Comparison of ENCODE assay signal across 11 mouse cellular contexts in the genomic region with DNA sequence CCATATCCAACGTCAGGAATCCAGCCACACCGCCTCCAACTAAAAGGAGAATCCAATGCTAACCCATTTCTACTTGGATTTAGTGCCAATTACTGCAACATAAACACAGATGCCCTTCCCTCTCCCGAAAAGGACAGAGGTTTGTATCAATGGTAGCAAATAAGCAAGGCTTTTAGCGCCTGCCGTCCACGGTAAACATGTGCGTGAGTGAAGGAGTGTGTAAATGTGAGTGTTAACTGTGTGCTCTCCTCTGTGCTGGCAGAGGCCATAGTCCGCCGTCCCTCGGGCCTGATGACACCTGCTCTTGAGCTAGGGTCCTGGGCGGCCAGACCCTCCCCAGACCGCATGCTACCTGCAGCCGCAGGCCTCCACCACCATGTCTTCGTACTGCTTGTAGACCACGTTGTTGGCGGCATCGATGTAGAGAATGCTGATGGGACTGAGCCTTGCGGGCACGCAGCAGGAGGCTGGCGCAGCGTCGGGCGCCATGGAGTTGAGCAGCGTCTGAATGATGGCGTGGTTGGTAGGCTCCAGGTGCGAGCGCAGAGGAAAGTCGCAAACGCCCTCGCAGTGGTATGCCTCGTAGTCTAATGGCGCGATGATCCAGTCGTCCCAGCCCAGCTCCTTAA. TPM values are rescaled to one million over a fixed set of nuclear protein-coding genes. Genes with fewer than 3 reads are reported as not detected.
A peak's percentile ranks its signal among the peaks of the same experiment; 100 is the strongest.
DNase-seq lines count a peak whose midpoint lies in the region; ATAC-seq and TF ChIP-seq lines count a peak whose summit lies in the region.
"Had no signal": no experiment of that assay in that cellular context is flagged by ENCODE, and none has a peak within 500 bp of the region (broad histone marks: within the 10 kb centered on the region; RNA-seq: fewer than 3 reads in every experiment).

No protein-coding gene starts in this region.

- peaks cover 6% of the 10 kb centered on the region; the same call in 1 of the 2 replicates for H3K4me1 ChIP-seq in liver, embryonic 11.5 days (replicated peaks; ENCODE audit: control insufficient read depth, insufficient read depth, low read length)
- H3K4me1 ChIP-seq in forebrain, embryonic 10.5 days: peaks cover 42% of the 10 kb centered on the region
- peaks cover 13% of the 10 kb centered on the region for H3K4me1 ChIP-seq in limb, embryonic 11.5 days (ENCODE audit: control insufficient read depth, insufficient read depth, low read length)
- peaks cover 21% of the 10 kb centered on the region for H3K4me1 ChIP-seq in olfactory bulb, adult 2 months (ENCODE audit: control insufficient read depth, insufficient read depth, low read length)

- no peak overlapping the region for H3K27ac ChIP-seq in liver, embryonic 11.5 days (ENCODE audit: low read depth, low read length)
- no peak overlapping the region for H3K27ac ChIP-seq in forebrain, embryonic 10.5 days
- H3K27ac ChIP-seq in limb, embryonic 11.5 days (replicated peaks; ENCODE audit: low read depth, low read length): no peak overlapping the region
- H3K27ac ChIP-seq in olfactory bulb, adult 2 months (ENCODE audit: insufficient read depth, low read depth, low read length): no peak overlapping the region

- H3K36me3 ChIP-seq in liver, embryonic 11.5 days (ENCODE audit: control insufficient read depth, insufficient read depth, low read length): no peaks in the 10 kb centered on the region
- H3K36me3 ChIP-seq in forebrain, embryonic 10.5 days (replicated peaks): no peaks in the 10 kb centered on the region
- H3K36me3 ChIP-seq in limb, embryonic 11.5 days (ENCODE audit: control insufficient read depth, insufficient read depth, low read length): no peaks in the 10 kb centered on the region

- H3K4me3 ChIP-seq in liver, embryonic 11.5 days (ENCODE audit: low read depth, low read length): peak overlapping the region; percentile 40
- peak overlapping the region; percentile 47 for H3K4me3 ChIP-seq in forebrain, embryonic 10.5 days
- peak overlapping the region; percentile 35 for H3K4me3 ChIP-seq in limb, embryonic 11.5 days (ENCODE audit: low read depth, low read length)
- H3K4me3 ChIP-seq in olfactory bulb, adult 2 months (ENCODE audit: insufficient read depth, low read depth, low read length): peak overlapping the region; percentile 35
- H3K4me3 ChIP-seq: erythroblast, embryonic 14.5 days had no signal

- no peak for TF ChIP-seq POLR2A in olfactory bulb, adult 2 months (IDR thresholded peaks at IDR 0.05; ENCODE audit: insufficient read depth, low read depth, low read length)

- no peak for DNase-seq in liver, embryonic 11.5 days (ENCODE audit: low spot score)
- no peak for DNase-seq in liver
- DNase-seq in forebrain, embryonic 10.5 days (ENCODE audit: extremely low spot score, low spot score): no peak
- peak; percentile 49 for DNase-seq in limb, embryonic 11.5 days (ENCODE audit: low spot score)
- no peak for DNase-seq in layer of hippocampus, postnatal 10 days (ENCODE audit: low spot score in 2 of 2)
- DNase-seq in adrenal gland, postnatal 36 days: no peak
- DNase-seq in cerebellum, postnatal 14 days: no peak

- no peak overlapping the region for H3K9ac ChIP-seq in liver, embryonic 11.5 days (ENCODE audit: low read depth, low read length)
- H3K9ac ChIP-seq in limb, embryonic 11.5 days (ENCODE audit: low read length): no peak overlapping the region

- TF ChIP-seq CTCF in olfactory bulb, adult 2 months (IDR thresholded peaks at IDR 0.05; ENCODE audit: insufficient read depth, low read depth, low read length): no peak

- H3K27me3 ChIP-seq in liver, embryonic 11.5 days (replicated peaks; ENCODE audit: control insufficient read depth, insufficient read depth, low read length): peaks cover 82% of the 10 kb centered on the region
- H3K27me3 ChIP-seq in forebrain, embryonic 10.5 days (ENCODE audit: poor library complexity, severe bottlenecking): peaks cover 100% of the 10 kb centered on the region
- peaks cover 58% of the 10 kb centered on the region for H3K27me3 ChIP-seq in limb, embryonic 11.5 days (ENCODE audit: control insufficient read depth, insufficient read depth, low read length)

- WGBS in liver, embryonic 11.5 days: 11% methylated on average over 34 of the region's 34 CpGs
- 7% methylated on average over 34 of the region's 34 CpGs for WGBS in forebrain, embryonic 10.5 days
- WGBS in limb, embryonic 11.5 days: 7% methylated on average over 34 of the region's 34 CpGs
- WGBS in olfactory bulb, adult 2 months: 6% methylated on average over 34 of the region's 34 CpGs

- peak overlapping the region; percentile 50 for H3K4me2 ChIP-seq in liver, embryonic 11.5 days
- peak overlapping the region; percentile 58 for H3K4me2 ChIP-seq in limb, embryonic 11.5 days (ENCODE audit: low read depth, severe bottlenecking)

- no peak for ATAC-seq in liver, embryonic 11.5 days (replicated peaks; ENCODE audit: low FRiP score)
- no peak for ATAC-seq in limb, embryonic 11.5 days (ENCODE audit: insufficient number of reproducible peaks, low FRiP score, low TSS enrichment, low read depth)

- H3K9me3 ChIP-seq in liver, embryonic 11.5 days (ENCODE audit: control insufficient read depth, low read length): no peaks in the 10 kb centered on the region
- no peaks in the 10 kb centered on the region for H3K9me3 ChIP-seq in forebrain, embryonic 10.5 days
- H3K9me3 ChIP-seq in limb, embryonic 11.5 days (ENCODE audit: control insufficient read depth, low read length): no peaks in the 10 kb centered on the region

RNA-seq across cellular contexts. Expression of a gene that starts 4.1 kb away (rescaled TPM):
- not detected in 2 replicates for polyA plus RNA-seq in liver, embryonic 11.5 days (2014; fragmentation: Nextera tagmentation; extraction: Ambion mirVana)
- polyA plus RNA-seq in forebrain, embryonic 10.5 days (2016; fragmentation: Nextera tagmentation; extraction: Ambion mirVana): 0.11 TPM in 1 of 2 replicates, not detected in the other
- polyA plus RNA-seq in limb, embryonic 11.5 days (2014; fragmentation: Nextera tagmentation; extraction: Ambion mirVana): 0.13 and 0.23 TPM in 2 replicates
- not detected in 2 replicates for polyA plus RNA-seq in olfactory bulb, adult 2 months (2012; ENCODE audit: insufficient read depth, insufficient read length, low replicate concordance, missing spikeins)
- total RNA-seq in layer of hippocampus, postnatal 10 days (2021): not detected
- not detected for total RNA-seq in adrenal gland, postnatal 36 days (2021)
- total RNA-seq: liver, adult 2 months had no signal
- polyA plus RNA-seq: erythroblast, embryonic 14.5 days; liver, adult 2 months; spleen, adult 2 months had no signal

RNA-seq across cellular contexts. Expression of a gene that starts 15.5 kb away (rescaled TPM):
- 8.6 and 8.8 TPM in 2 replicates for polyA plus RNA-seq in liver, embryonic 11.5 days (2014; fragmentation: Nextera tagmentation; extraction: Ambion mirVana)
- 15.3 and 17.8 TPM in 2 replicates for polyA plus RNA-seq in forebrain, embryonic 10.5 days (2016; fragmentation: Nextera tagmentation; extraction: Ambion mirVana)
- polyA plus RNA-seq in limb, embryonic 11.5 days (2014; fragmentation: Nextera tagmentation; extraction: Ambion mirVana): 11.8 and 13.0 TPM in 2 replicates
- not detected in 2 replicates for polyA plus RNA-seq in olfactory bulb, adult 2 months (2012; ENCODE audit: insufficient read depth, insufficient read length, low replicate concordance, missing spikeins)
- total RNA-seq in layer of hippocampus, postnatal 10 days (2021): 10 to 100 TPM; 10.5 to 12.0 TPM
- total RNA-seq in adrenal gland, postnatal 36 days (2021): 10 to 100 TPM; 12.2 to 18.8 TPM
